ENCODE assay signal across 34 mouse cellular contexts in genomic region chrX:10095797-10096196, GRCm38 (mm10). TPM values are rescaled to one million over a fixed set of nuclear protein-coding genes. Genes with fewer than 3 reads are reported as not detected.
DNase-seq lines count a peak whose midpoint lies in the region; ATAC-seq lines count a peak whose summit lies in the region.
"Had no signal": no experiment of that assay in that cellular context is flagged by ENCODE, and none has a peak within 500 bp of the region (broad histone marks: within the 10 kb centered on the region; RNA-seq: fewer than 3 reads in every experiment).

No protein-coding gene starts in this region.

- no peak overlapping the region for H3K4me2 ChIP-seq in forebrain, embryonic 14.5 days (ENCODE audit: low read length)
- H3K4me2 ChIP-seq in forebrain, embryonic 12.5 days: no peak overlapping the region
- H3K4me2 ChIP-seq: embryonic facial prominence, embryonic 12.5 days; heart, embryonic 12.5 days; limb, embryonic 12.5 days; liver, embryonic 15.5 days; lung, embryonic 14.5 days; neural tube, embryonic 12.5 days had no signal

- no peak for ATAC-seq in cerebellum, adult (ENCODE audit: insufficient number of reproducible peaks, low FRiP score, low TSS enrichment)
- ATAC-seq in forebrain, embryonic 14.5 days: peak; percentile 55; the same call in 1 of the 2 replicates
- no peak for ATAC-seq in forebrain, embryonic 12.5 days (ENCODE audit: low FRiP score)
- ATAC-seq: activated CD4-positive, CD25-positive, alpha-beta regulatory T cell, adult 4 months; intestine, embryonic 16.5 days; midbrain, embryonic 16.5 days had no signal

- 69% methylated on average over 3 of the region's 3 CpGs for WGBS in forebrain, embryonic 14.5 days
- WGBS in forebrain, embryonic 12.5 days: 89% methylated on average over 3 of the region's 3 CpGs

- H3K9ac ChIP-seq in forebrain, embryonic 14.5 days (ENCODE audit: low read length): no peak overlapping the region
- H3K9ac ChIP-seq in forebrain, embryonic 12.5 days: no peak overlapping the region
- H3K9ac ChIP-seq: embryonic facial prominence, embryonic 12.5 days; heart, embryonic 12.5 days; limb, embryonic 12.5 days; liver, embryonic 15.5 days; lung, embryonic 14.5 days; neural tube, embryonic 12.5 days had no signal

- H3K36me3 ChIP-seq in forebrain, embryonic 14.5 days (ENCODE audit: control insufficient read depth, insufficient read depth, low read length): no peaks in the 10 kb centered on the region
- no peaks in the 10 kb centered on the region for H3K36me3 ChIP-seq in forebrain, embryonic 12.5 days (replicated peaks)
- H3K36me3 ChIP-seq: embryonic facial prominence, embryonic 12.5 days; heart, embryonic 12.5 days; limb, embryonic 12.5 days; liver, embryonic 15.5 days; midbrain, embryonic 10.5 days; neural tube, embryonic 12.5 days had no signal

- no peak overlapping the region for H3K27ac ChIP-seq in forebrain, embryonic 14.5 days (ENCODE audit: low read depth, low read length)
- no peak overlapping the region for H3K27ac ChIP-seq in forebrain, embryonic 12.5 days
- H3K27ac ChIP-seq: embryonic facial prominence, embryonic 12.5 days; heart, adult 2 months; kidney, postnatal 0 days; limb, embryonic 12.5 days; liver, embryonic 15.5 days; midbrain, embryonic 10.5 days; neural tube, embryonic 12.5 days; stomach, postnatal 0 days had no signal

- H3K9me3 ChIP-seq in forebrain, embryonic 14.5 days (replicated peaks; ENCODE audit: control insufficient read depth, low read length): no peaks in the 10 kb centered on the region
- no peaks in the 10 kb centered on the region for H3K9me3 ChIP-seq in forebrain, embryonic 12.5 days
- H3K9me3 ChIP-seq: embryonic facial prominence, embryonic 12.5 days; heart, embryonic 12.5 days; limb, embryonic 12.5 days; liver, embryonic 15.5 days; midbrain, embryonic 10.5 days; neural tube, embryonic 12.5 days had no signal

- no peak overlapping the region for H3K4me3 ChIP-seq in forebrain, embryonic 14.5 days (ENCODE audit: low read depth, low read length)
- H3K4me3 ChIP-seq in forebrain, embryonic 12.5 days (replicated peaks): no peak overlapping the region
- H3K4me3 ChIP-seq: embryonic facial prominence, embryonic 12.5 days; heart, adult 2 months; heart, embryonic 12.5 days; limb, embryonic 12.5 days; liver, embryonic 15.5 days; midbrain, embryonic 10.5 days; myocyte; neural tube, embryonic 12.5 days had no signal

- no peaks in the 10 kb centered on the region for H3K4me1 ChIP-seq in forebrain, embryonic 14.5 days (ENCODE audit: control insufficient read depth, insufficient read depth, low read length)
- no peaks in the 10 kb centered on the region for H3K4me1 ChIP-seq in forebrain, embryonic 12.5 days
- H3K4me1 ChIP-seq: embryonic facial prominence, embryonic 12.5 days; heart, embryonic 12.5 days; limb, embryonic 12.5 days; liver, embryonic 15.5 days; midbrain, embryonic 10.5 days; neural tube, embryonic 12.5 days had no signal

- DNase-seq in cerebellum, adult 11 months: peak; percentile 18
- DNase-seq in forebrain, embryonic 14.5 days (ENCODE audit: low spot score): peak; percentile 53
- peak; percentile 8 for DNase-seq in layer of hippocampus, adult 9-11 months
- DNase-seq in layer of hippocampus, postnatal 25 days (ENCODE audit: extremely low spot score in 1 of 2, low spot score in 1 of 2): no peak
- DNase-seq in cerebellum, postnatal 36 days: peak; percentile 5 to 34
- no peak for DNase-seq in urinary bladder, postnatal 36 days (ENCODE audit: low spot score in 2 of 2)
- DNase-seq: adrenal gland, adult 8-10 months; embryo, embryonic 11 days; heart, adult 2 months; kidney, adult 8-10 months; kidney, postnatal 4 days; lung, embryonic 14.5 days; lung, postnatal 14 days; right cerebral cortex, adult 18-20 months; thymus, adult 18-20 months; thymus, postnatal 25 days had no signal

- H3K27me3 ChIP-seq in forebrain, embryonic 14.5 days (replicated peaks; ENCODE audit: control insufficient read depth, insufficient read depth, low read length): no peaks in the 10 kb centered on the region
- H3K27me3 ChIP-seq in forebrain, embryonic 12.5 days: no peaks in the 10 kb centered on the region
- H3K27me3 ChIP-seq: CH12.LX; embryonic facial prominence, embryonic 12.5 days; heart, embryonic 12.5 days; limb, embryonic 12.5 days; liver, embryonic 15.5 days; neural tube, embryonic 12.5 days had no signal

RNA-seq across cellular contexts. Expression of gene Srpx, which starts 21.7 kb away (rescaled TPM):
- 3.5 and 4.4 TPM in 2 replicates for polyA plus RNA-seq in forebrain, embryonic 14.5 days (2014; fragmentation: Nextera tagmentation; extraction: Ambion mirVana)
- 5.3 and 7.3 TPM in 2 replicates for polyA plus RNA-seq in forebrain, embryonic 12.5 days (2016; fragmentation: Nextera tagmentation; extraction: Ambion mirVana)
- under 1 TPM; 0.23 to 0.49 TPM for total RNA-seq in layer of hippocampus, postnatal 25 days (2021)
- total RNA-seq: CH12.LX; hematopoietic stem cell, adult 5-6 weeks; megakaryocyte progenitor cell, adult 5-6 weeks had no signal
- polyA plus RNA-seq: activated CD4-positive, CD25-positive, alpha-beta regulatory T cell, adult 4 months; C2C12 had no signal

Comparison
In these comparisons a context has a peak if more than half of its experiments do, and no peak if none do; other contexts are left out.
1. DNase-seq: peak in cerebellum, adult 11 months (single experiment), forebrain, embryonic 14.5 days (single experiment), layer of hippocampus, adult 9-11 months (single experiment) and cerebellum, postnatal 36 days (2 of 2); none in layer of hippocampus, postnatal 25 days (0 of 2) and urinary bladder, postnatal 36 days (0 of 2).